Comparison of ENCODE assay signal across 9 mouse cellular contexts in the genomic region with DNA sequence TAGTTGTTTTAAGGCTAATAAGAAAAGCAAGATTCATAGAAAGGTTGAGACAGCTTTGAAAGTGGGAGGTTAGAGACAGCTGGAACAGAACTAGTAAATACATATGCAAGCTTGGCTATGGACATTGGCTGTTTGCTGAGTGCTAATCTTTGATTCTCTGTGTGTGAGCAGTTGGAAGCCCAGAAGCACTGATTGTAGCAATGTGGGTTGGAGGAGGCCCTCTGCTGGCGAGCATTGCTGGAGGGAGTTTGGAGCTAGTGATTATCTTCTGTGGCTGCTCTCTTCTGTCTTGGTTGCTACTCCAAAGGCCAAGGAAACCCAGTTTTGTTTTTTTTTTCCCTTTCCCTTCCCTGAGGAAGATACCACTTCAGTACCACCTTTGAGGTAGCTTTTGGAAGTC. TPM values are rescaled to one million over a fixed set of nuclear protein-coding genes. Genes with fewer than 3 reads are reported as not detected.
A peak's percentile ranks its signal among the peaks of the same experiment; 100 is the strongest.
DNase-seq lines count a peak whose midpoint lies in the region; ATAC-seq and TF ChIP-seq lines count a peak whose summit lies in the region.
"Had no signal": no experiment of that assay in that cellular context is flagged by ENCODE, and none has a peak within 500 bp of the region (broad histone marks: within the 10 kb centered on the region; RNA-seq: fewer than 3 reads in every experiment).

No protein-coding gene starts in this region.

- no peak overlapping the region for H3K9ac ChIP-seq in forebrain, embryonic 16.5 days (replicated peaks; ENCODE audit: low read depth, low read length)

- H3K27ac ChIP-seq in thymus, adult 2 months (ENCODE audit: control insufficient read depth, insufficient read depth, low read length) = no peak overlapping the region
- peak overlapping the region; percentile 3; the same call in 1 of the 2 replicates for H3K27ac ChIP-seq in forebrain, embryonic 16.5 days (ENCODE audit: low read length)

- H3K4me2 ChIP-seq in forebrain, embryonic 16.5 days (ENCODE audit: low read length) = no peak overlapping the region

- peak; percentile 55; the same call in 1 of the 2 replicates for ATAC-seq in forebrain, embryonic 16.5 days
- ATAC-seq in megakaryocyte-erythroid progenitor cell, adult 5-6 weeks (replicated peaks; ENCODE audit: low FRiP score, low TSS enrichment, poor library complexity, severe bottlenecking) = peak; percentile 76

- no peak for TF ChIP-seq CTCF in thymus, adult 2 months (IDR thresholded peaks at IDR 0.05; ENCODE audit: borderline replicate concordance, control insufficient read depth, extremely low read depth, insufficient read depth, low read length, poor library complexity)

- no peak for TF ChIP-seq POLR2A in thymus, adult 2 months (IDR thresholded peaks at IDR 0.05; ENCODE audit: control insufficient read depth, extremely low read depth, insufficient read depth, low read length, poor library complexity)

- peak; percentile 9 for DNase-seq in embryo, embryonic 11 days
- DNase-seq in embryo, embryonic 10.5 days (ENCODE audit: low spot score) = no peak
- DNase-seq in thymus, adult 2 months = peak; percentile 19
- no peak for DNase-seq in thymus, adult 18-20 months
- peak; percentile 68 to 72 for DNase-seq in layer of hippocampus, postnatal 10 days (ENCODE audit: low spot score in 2 of 2)
- peak; percentile 15 to 27 for DNase-seq in thymus, postnatal 36 days

- no peaks in the 10 kb centered on the region for H3K27me3 ChIP-seq in thymus, adult 2 months (ENCODE audit: control insufficient read depth, insufficient read depth, low read length)
- no peaks in the 10 kb centered on the region for H3K27me3 ChIP-seq in forebrain, embryonic 16.5 days (replicated peaks; ENCODE audit: control insufficient read depth, insufficient read depth, low read length)

- WGBS in thymus, adult 2 months = 48% methylated on average over 1 of the region's 1 CpGs
- WGBS in forebrain, embryonic 16.5 days = 4% methylated on average over 1 of the region's 1 CpGs

- no peaks in the 10 kb centered on the region for H3K4me1 ChIP-seq in thymus, adult 2 months (replicated peaks; ENCODE audit: control insufficient read depth, insufficient read depth, low read length)
- peaks cover 26% of the 10 kb centered on the region for H3K4me1 ChIP-seq in forebrain, embryonic 16.5 days (replicated peaks; ENCODE audit: control insufficient read depth, insufficient read depth, low read length)

- no peak overlapping the region for H3K4me3 ChIP-seq in thymus, adult 2 months (ENCODE audit: control insufficient read depth, insufficient read depth, low read length)
- H3K4me3 ChIP-seq in forebrain, embryonic 16.5 days (replicated peaks; ENCODE audit: low read length) = no peak overlapping the region

- peaks cover 11% of the 10 kb centered on the region for H3K36me3 ChIP-seq in thymus, adult 2 months (ENCODE audit: control insufficient read depth, insufficient read depth, low read length)
- H3K36me3 ChIP-seq in forebrain, embryonic 16.5 days (ENCODE audit: control insufficient read depth, insufficient read depth) = no peaks in the 10 kb centered on the region

- H3K9me3 ChIP-seq in forebrain, embryonic 16.5 days (ENCODE audit: control insufficient read depth, low read length) = no peaks in the 10 kb centered on the region

RNA-seq across cellular contexts. Expression of a gene that starts 26.6 kb away (rescaled TPM):
- polyA plus RNA-seq in thymus, adult 2 months (2012; rRNA removed) = 4.7 and 5.0 TPM in 2 replicates
- 0.73 and 0.94 TPM in 2 replicates for polyA plus RNA-seq in forebrain, embryonic 16.5 days (2015; fragmentation: Nextera tagmentation; extraction: Ambion mirVana)
- total RNA-seq in layer of hippocampus, postnatal 10 days (2021) = under 1 TPM in 1 of 2 experiments, not detected in 1; 0.76 TPM
- not detected in 2 replicates for total RNA-seq in megakaryocyte-erythroid progenitor cell, adult 5-6 weeks (2014; fragmentation: Nextera tagmentation)
- total RNA-seq in megakaryocyte-erythroid progenitor cell, adult 5-6 weeks (2017) = not detected in 2 replicates
- total RNA-seq: hematopoietic stem cell, adult 5-6 weeks had no signal

RNA-seq across cellular contexts. Expression of a gene that starts 26.9 kb away (rescaled TPM):
- polyA plus RNA-seq in thymus, adult 2 months (2012; rRNA removed) = 437 and 554 TPM in 2 replicates
- 35.0 and 47.7 TPM in 2 replicates for polyA plus RNA-seq in forebrain, embryonic 16.5 days (2015; fragmentation: Nextera tagmentation; extraction: Ambion mirVana)
- total RNA-seq in layer of hippocampus, postnatal 10 days (2021) = 100 to 1,000 TPM in 1 of 2 experiments, 10 to 100 TPM in 1; 85.2 to 101 TPM
- total RNA-seq in megakaryocyte-erythroid progenitor cell, adult 5-6 weeks (2014; fragmentation: Nextera tagmentation) = 153 and 167 TPM in 2 replicates
- 152 and 190 TPM in 2 replicates for total RNA-seq in megakaryocyte-erythroid progenitor cell, adult 5-6 weeks (2017)

RNA-seq across cellular contexts. Expression of a gene that starts 48.0 kb away (rescaled TPM):
- not detected in 2 replicates for polyA plus RNA-seq in thymus, adult 2 months (2012; rRNA removed)
- not detected in 2 replicates for polyA plus RNA-seq in forebrain, embryonic 16.5 days (2015; fragmentation: Nextera tagmentation; extraction: Ambion mirVana)
- total RNA-seq in layer of hippocampus, postnatal 10 days (2021) = not detected
- total RNA-seq in megakaryocyte-erythroid progenitor cell, adult 5-6 weeks (2014; fragmentation: Nextera tagmentation) = not detected in 2 replicates
- total RNA-seq in megakaryocyte-erythroid progenitor cell, adult 5-6 weeks (2017) = not detected in 2 replicates
- total RNA-seq: hematopoietic stem cell, adult 5-6 weeks had no signal

Comparison
In these comparisons a context has a peak if more than half of its experiments do, and no peak if none do; other contexts are left out.
1. DNase-seq: peak in embryo, embryonic 11 days (single experiment), thymus, adult 2 months (single experiment), layer of hippocampus, postnatal 10 days (2 of 2) and thymus, postnatal 36 days (2 of 2); none in embryo, embryonic 10.5 days (single experiment) and thymus, adult 18-20 months (0 of 2).